ENCODE assay signal across 19 mouse cellular contexts in the genomic region with DNA sequence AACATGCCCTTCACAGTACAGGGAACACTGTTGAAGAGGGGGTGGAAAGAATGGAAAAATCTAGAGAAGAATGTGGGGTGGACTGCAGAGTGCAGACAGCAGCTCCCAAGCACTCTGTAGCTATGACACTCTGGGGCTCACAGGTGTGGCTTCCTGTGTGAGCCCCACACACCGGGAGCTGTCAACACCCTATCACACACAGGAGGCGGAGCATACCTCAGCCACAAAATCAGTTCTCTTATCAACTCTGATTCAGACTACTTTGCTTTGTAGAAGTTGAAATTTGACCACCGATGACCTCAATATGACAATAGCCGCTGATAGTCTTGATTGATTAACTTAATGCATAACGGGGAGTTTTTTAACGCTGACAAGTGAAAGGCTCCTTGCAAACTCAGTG.
A peak's percentile ranks its signal among the peaks of the same experiment; 100 is the strongest.
DNase-seq lines count a peak whose midpoint lies in the region; ATAC-seq and TF ChIP-seq lines count a peak whose summit lies in the region.
"Had no signal": no experiment of that assay in that cellular context is flagged by ENCODE, and none has a peak within 500 bp of the region (broad histone marks: within the 10 kb centered on the region; RNA-seq: fewer than 3 reads in every experiment).

No protein-coding gene starts in this region.

- no peaks in the 10 kb centered on the region for H3K4me1 ChIP-seq in lung, postnatal 0 days (ENCODE audit: insufficient read depth, low read depth, low read length)
- H3K4me1 ChIP-seq in forebrain, embryonic 11.5 days (replicated peaks; ENCODE audit: control insufficient read depth, insufficient read depth, low read length): no peaks in the 10 kb centered on the region
- H3K4me1 ChIP-seq: embryonic facial prominence, embryonic 13.5 days; neural tube, embryonic 15.5 days had no signal

- no peaks in the 10 kb centered on the region for H3K27me3 ChIP-seq in lung, postnatal 0 days (replicated peaks; ENCODE audit: insufficient read depth, low read length)
- H3K27me3 ChIP-seq in forebrain, embryonic 11.5 days (ENCODE audit: control insufficient read depth, insufficient read depth, low read length): no peaks in the 10 kb centered on the region
- H3K27me3 ChIP-seq: embryonic facial prominence, embryonic 13.5 days; neural tube, embryonic 15.5 days had no signal

- H3K4me2 ChIP-seq in lung, postnatal 0 days (replicated peaks; ENCODE audit: low read depth, low read length): no peak overlapping the region
- no peak overlapping the region for H3K4me2 ChIP-seq in forebrain, embryonic 11.5 days (ENCODE audit: low read depth, low read length, severe bottlenecking)
- H3K4me2 ChIP-seq: embryonic facial prominence, embryonic 13.5 days; midbrain, embryonic 11.5 days; neural tube, embryonic 15.5 days had no signal

- H3K9ac ChIP-seq in lung, postnatal 0 days (replicated peaks; ENCODE audit: low read depth): no peak overlapping the region
- H3K9ac ChIP-seq in forebrain, embryonic 11.5 days (ENCODE audit: low read length): no peak overlapping the region
- H3K9ac ChIP-seq: embryonic facial prominence, embryonic 13.5 days; neural tube, embryonic 15.5 days had no signal

- WGBS in lung, postnatal 0 days: 40% methylated on average over 6 of the region's 6 CpGs
- WGBS in forebrain, embryonic 11.5 days: 91% methylated on average over 6 of the region's 6 CpGs

- peak; percentile 17 for ATAC-seq in lung, postnatal 0 days
- peak; percentile 71 for ATAC-seq in CD4-positive, CD25-positive, alpha-beta regulatory T cell, adult 4 months
- peak; percentile 49 for ATAC-seq in megakaryocyte, adult 5-6 weeks (ENCODE audit: poor library complexity, severe bottlenecking)
- no peak for ATAC-seq in forebrain, embryonic 11.5 days (replicated peaks; ENCODE audit: low FRiP score)
- ATAC-seq: hindbrain, embryonic 16.5 days had no signal

- no peaks in the 10 kb centered on the region for H3K9me3 ChIP-seq in lung, postnatal 0 days (ENCODE audit: low read length)
- H3K9me3 ChIP-seq in forebrain, embryonic 11.5 days (ENCODE audit: control insufficient read depth, low read length): no peaks in the 10 kb centered on the region
- H3K9me3 ChIP-seq: embryonic facial prominence, embryonic 13.5 days; neural tube, embryonic 15.5 days had no signal

- TF ChIP-seq EP300 in lung, postnatal 0 days (IDR thresholded peaks at IDR 0.05): no peak

- H3K27ac ChIP-seq in lung, postnatal 0 days (ENCODE audit: low read length): no peak overlapping the region
- no peak overlapping the region for H3K27ac ChIP-seq in forebrain, embryonic 11.5 days (ENCODE audit: low read depth, low read length)
- H3K27ac ChIP-seq: embryonic facial prominence, embryonic 13.5 days; neural tube, embryonic 15.5 days had no signal

- no peak overlapping the region for H3K4me3 ChIP-seq in lung, postnatal 0 days (ENCODE audit: low read depth, low read length)
- H3K4me3 ChIP-seq in forebrain, embryonic 11.5 days (ENCODE audit: low read depth, low read length): no peak overlapping the region
- H3K4me3 ChIP-seq: embryonic facial prominence, embryonic 13.5 days; neural tube, embryonic 15.5 days had no signal

- no peak for TF ChIP-seq CTCF in lung, postnatal 0 days (IDR thresholded peaks at IDR 0.05)

- no peaks in the 10 kb centered on the region for H3K36me3 ChIP-seq in lung, postnatal 0 days (ENCODE audit: insufficient read depth, low read length)
- no peaks in the 10 kb centered on the region for H3K36me3 ChIP-seq in forebrain, embryonic 11.5 days (ENCODE audit: control insufficient read depth, insufficient read depth, low read length)
- H3K36me3 ChIP-seq: embryonic facial prominence, embryonic 13.5 days; neural tube, embryonic 15.5 days had no signal

- DNase-seq in lung, postnatal 0 days (ENCODE audit: low spot score): no peak
- no peak for DNase-seq in lung, postnatal 10 days
- DNase-seq in thymus, postnatal 0 days (ENCODE audit: low spot score): peak; percentile 41
- DNase-seq in layer of hippocampus, adult 11-12 months (ENCODE audit: low spot score): no peak
- DNase-seq in urinary bladder, postnatal 10 days (ENCODE audit: low spot score): no peak
- no peak for DNase-seq in forebrain, embryonic 11.5 days (ENCODE audit: low spot score)
- DNase-seq: adrenal gland, postnatal 10 days; cerebellum, adult 18-20 months; gastrocnemius, postnatal 14 days; heart, postnatal 10 days; kidney, adult 8-10 months; kidney, postnatal 25 days; retina, postnatal 1 day had no signal
